Mouse (Mus musculus) megakaryocyte-erythroid progenitor cell, adult 5-6 weeks (primary cell): ENCODE data around the gene Mta2. TPM values are rescaled to one million over a fixed set of nuclear protein-coding genes. Genes with fewer than 3 reads are reported as not detected.
"Not testable (repeated sequence)": the region's sequence is repeated elsewhere in the genome, so short reads cannot be mapped to it uniquely, and the experiment has no call there.

ENCODE experiments used
- ATAC-seq: replicated peaks from 2 replicates; pipeline ENCODE4 v1.8.0; 2016; ENCODE audit warnings: mild to moderate bottlenecking, inconsistent platforms; ENCODE audit not compliant: severe bottlenecking, poor library complexity, low FRiP score, low TSS enrichment
- total RNA-seq, 2 experiments: library from RNA; stranded (forward) in 1 of 2; stranded (reverse) in 1 of 2; fragments of 200-1000, 215-1000 nt in 1 of 2; fragments of >200 nt in 1 of 2; fragmentation: Nextera tagmentation in 1 of 2; gene quantifications; 2 replicates each; pipeline ENCODE4 v1.2.3; 2014 to 2017

Mta2 gene
- total RNA-seq, 2 experiments from 2014 or later, result 173 to 206 TPM

- no peak for ATAC-seq
These were observed 20.6 kb downstream of the Mta2 start for GRCm38 (mm10) chr19:8962256-8962655.

GRCm38 (mm10) chr19:8965075-8965474 lies 23.4 kb downstream of the Mta2 start:
- no peak for ATAC-seq

GRCm38 (mm10) chr19:8965771-8966170 lies 24.1 kb downstream of the Mta2 start:
- ATAC-seq, result no peak

- ATAC-seq, result no peak
These were observed 24.5 kb downstream of the Mta2 start for GRCm38 (mm10) chr19:8966198-8966589.

GRCm38 (mm10) chr19:8966590-8967372 lies 25.1 kb downstream of the Mta2 start, which contains the start of gene Eef1g:
Gene Eef1g (plus strand): TSS chr19:8967041.
- peak; percentile 93 for ATAC-seq

- peak; percentile 6; the same call in 1 of the 2 replicates for ATAC-seq
These were observed 25.7 kb downstream of the Mta2 start for GRCm38 (mm10) chr19:8967373-8967743.

- no peak for ATAC-seq
These were observed 26.2 kb downstream of the Mta2 start for GRCm38 (mm10) chr19:8967893-8968292.

GRCm38 (mm10) chr19:8972491-8972890 lies 30.8 kb downstream of the Mta2 start:
- ATAC-seq, result not testable (repeated sequence)

- ATAC-seq, result no peak
These were observed 33.0 kb downstream of the Mta2 start for GRCm38 (mm10) chr19:8974638-8975037.

GRCm38 (mm10) chr19:8975491-8975890 lies 33.8 kb downstream of the Mta2 start:
- ATAC-seq, result no peak

- peak; percentile 66 for ATAC-seq
These were observed 34.9 kb downstream of the Mta2 start for GRCm38 (mm10) chr19:8976535-8976934.

- ATAC-seq, result no peak
These were observed 39.1 kb downstream of the Mta2 start for GRCm38 (mm10) chr19:8980771-8981170.

GRCm38 (mm10) chr19:8981450-8982168 lies 39.9 kb downstream of the Mta2 start:
- no peak for ATAC-seq

- ATAC-seq, result 0 out of 2 replicates have a peak, but pooled peaks have one; percentile 18
These were observed 40.9 kb downstream of the Mta2 start for GRCm38 (mm10) chr19:8982303-8983149.

GRCm38 (mm10) chr19:8983150-8983650 lies 41.5 kb downstream of the Mta2 start:
- ATAC-seq, result 0 out of 2 replicates have a peak, but pooled peaks have one; percentile 16

- ATAC-seq, result 0 out of 2 replicates have a peak, but pooled peaks have one; percentile 19
These were observed 42.7 kb downstream of the Mta2 start for GRCm38 (mm10) chr19:8984255-8984868.

- no peak for ATAC-seq
These were observed 44.2 kb downstream of the Mta2 start for GRCm38 (mm10) chr19:8985891-8986290.

GRCm38 (mm10) chr19:8987816-8988215 lies 46.1 kb downstream of the Mta2 start:
- no peak for ATAC-seq
